Mouse (Mus musculus) frontal cortex, postnatal 10 days (tissue): ENCODE measurements at regions not wholly inside any gene's neighbourhood (a gene's known extent, or its start where the extent isn't known, plus 50 kb on each side); places are given as distances from the start of the nearest gene placed in this dataset.

ENCODE experiments used
- DNase-seq, 2 experiments: peaks; one replicate each; pipeline ENCODE4 v3.0.0; 2022; ENCODE audit warnings: low spot score in 2 of 2, mixed read lengths in 1 of 2

DNA sequence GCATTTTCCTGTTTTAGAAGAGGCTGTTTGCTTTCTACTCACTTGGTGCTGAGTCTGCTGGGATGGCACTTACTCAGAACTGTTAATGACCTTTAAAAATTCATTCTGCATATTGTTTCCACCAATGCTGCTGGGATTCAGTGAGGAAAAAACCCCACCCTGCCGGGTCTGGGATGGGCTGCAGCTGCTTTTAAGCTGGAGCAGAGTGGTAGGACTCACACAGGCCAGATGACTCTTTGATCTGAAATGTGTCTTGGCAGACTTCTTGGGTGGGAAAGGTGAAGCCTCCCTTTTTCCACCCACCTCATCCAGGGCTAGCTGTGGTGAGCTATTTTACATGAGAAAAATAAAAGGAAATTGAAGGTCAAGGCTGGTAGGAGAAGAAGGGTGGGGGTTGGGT, 56.4 kb upstream of the Ddhd1 start:
- DNase-seq: no peak

DNA sequence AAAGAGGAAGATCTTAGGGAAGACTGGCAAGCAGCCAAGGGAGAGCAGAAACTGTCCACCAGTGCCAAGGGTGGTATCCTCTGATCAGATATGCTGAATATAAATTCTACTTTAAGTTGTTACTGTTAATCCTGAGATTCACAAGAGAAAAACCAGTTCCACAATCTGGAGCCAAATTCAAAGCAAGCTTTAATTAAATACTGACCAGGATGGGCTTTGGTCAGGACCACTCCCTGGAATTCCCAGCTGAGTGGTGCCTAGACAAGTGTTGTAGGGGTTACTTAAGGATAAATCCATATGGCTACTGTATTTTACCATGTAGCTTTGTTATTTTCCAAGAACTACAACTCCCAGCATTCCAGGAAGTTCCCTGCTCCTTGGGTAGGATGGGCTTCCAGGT, 56.8 kb upstream of the Ddhd1 start:
- DNase-seq: no peak

DNA sequence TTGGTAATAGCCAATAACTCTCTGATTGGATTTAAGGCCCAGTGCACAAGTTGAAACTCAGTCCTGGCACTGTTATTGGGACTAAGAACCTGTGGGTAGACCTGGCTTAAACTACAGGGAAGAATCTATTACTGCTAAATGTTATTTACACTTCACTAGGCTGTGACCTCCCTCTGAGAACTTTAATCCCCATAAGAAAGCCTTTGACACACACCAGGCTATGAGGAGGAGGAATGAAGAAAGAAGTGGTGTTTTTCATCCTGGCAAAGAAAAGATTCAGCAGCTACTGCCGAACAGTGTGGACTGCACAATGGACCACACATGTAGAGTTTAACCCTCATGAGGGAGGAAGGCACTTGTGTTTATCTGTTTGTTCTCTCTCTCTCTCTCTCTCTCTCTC, 58.2 kb upstream of the Ddhd1 start:
- no peak for DNase-seq

DNA sequence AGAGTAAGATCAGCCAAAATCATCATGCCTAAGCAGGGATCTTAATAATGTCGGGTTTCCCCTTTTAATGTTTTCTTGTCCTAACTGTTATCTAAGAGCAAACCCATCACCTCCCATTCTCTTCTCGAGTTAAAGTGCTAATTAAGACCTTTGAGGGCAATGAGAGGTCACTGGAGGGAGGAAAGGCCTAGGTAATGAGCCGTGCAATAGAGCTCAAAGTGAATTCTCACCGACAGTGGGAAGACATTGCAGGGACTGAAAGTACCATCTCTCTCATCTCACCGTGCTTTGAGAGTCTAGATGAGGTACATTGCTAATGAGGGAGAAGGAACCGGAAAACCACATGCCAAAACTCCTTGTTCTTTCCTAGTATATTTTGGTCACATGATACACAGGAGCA, 64.9 kb upstream of the Ddhd1 start:
- no peak for DNase-seq

DNA sequence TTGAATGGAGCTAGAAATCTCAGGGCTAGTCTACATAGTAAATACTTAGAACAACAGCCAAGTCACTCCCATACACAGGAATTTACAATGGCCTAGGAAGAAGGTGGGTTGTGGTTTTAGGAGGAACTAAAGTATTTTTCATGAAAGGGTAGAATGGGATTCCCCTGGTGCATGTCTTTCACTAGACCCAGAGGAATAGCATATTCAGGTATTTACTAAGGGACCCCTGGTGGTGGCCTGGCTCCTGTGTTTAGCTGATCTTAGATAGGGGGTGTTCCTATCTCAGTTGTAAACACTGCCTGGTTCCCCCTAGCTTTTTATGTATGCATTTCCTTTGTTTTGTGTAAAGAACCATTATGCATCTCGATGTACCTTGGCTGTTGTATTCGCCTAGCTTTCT, 66.4 kb upstream of the Ddhd1 start:
- no peak for DNase-seq

DNA sequence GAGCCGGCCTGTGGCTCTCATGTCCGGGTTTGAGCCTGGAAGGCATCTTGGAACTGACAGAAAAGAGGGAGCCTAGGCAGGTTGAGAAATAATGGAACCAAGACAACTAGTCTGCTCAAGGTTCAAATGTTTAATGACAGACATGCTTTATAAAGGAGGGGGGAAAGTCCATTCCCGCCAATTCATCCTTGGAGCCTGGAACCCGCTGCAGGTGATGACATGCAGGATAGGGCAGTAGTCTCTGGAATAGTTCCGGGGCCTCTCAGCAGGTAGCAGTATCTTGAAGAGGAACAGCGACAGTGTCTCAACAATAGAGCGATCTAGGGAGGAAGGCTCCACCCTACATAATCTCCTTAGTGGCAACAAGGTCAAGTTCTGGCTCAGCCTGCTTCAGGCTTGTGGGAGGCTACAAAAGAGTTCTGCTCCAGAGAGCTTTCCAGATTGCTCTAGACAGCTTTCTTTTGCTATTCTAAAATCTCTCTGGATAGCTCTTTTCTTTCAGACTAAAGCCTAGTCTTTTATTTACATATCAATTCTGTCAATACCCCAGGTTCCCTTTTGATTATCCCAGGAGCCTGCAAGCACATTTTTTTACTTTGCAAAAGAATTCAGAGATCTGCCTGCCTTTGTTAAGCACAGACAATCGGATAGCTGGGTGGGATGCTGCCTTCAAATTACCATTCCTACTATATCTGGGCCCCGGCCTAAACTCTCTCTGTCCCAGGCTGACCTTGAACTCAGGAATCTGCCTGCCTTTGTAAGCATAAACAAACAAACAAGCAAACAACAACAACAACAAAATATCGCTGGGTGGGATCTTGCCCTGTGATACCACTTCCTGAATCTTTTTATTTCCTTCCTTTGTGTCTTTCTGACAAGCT, 76.8 kb upstream of the Ddhd1 start:
- no peak for DNase-seq

DNA sequence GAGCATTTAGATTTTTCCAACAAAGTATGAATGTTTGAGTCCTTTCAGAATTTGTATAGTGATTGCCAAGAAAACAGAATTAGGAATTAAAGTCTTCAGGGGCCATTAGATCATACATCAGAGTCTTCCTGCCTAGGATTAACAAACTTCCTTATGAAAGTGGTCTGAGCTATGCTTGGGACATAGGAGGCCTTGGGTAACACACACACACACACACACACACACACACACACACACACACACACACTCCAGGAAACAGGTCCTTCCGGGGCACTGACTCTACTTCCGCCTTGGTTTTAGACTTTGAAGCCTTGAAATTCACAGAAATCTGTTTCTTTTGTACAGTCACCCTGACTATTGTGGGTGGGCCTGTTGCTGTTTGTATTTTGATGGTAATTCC, 80.0 kb upstream of the Ddhd1 start:
- no peak for DNase-seq

DNA sequence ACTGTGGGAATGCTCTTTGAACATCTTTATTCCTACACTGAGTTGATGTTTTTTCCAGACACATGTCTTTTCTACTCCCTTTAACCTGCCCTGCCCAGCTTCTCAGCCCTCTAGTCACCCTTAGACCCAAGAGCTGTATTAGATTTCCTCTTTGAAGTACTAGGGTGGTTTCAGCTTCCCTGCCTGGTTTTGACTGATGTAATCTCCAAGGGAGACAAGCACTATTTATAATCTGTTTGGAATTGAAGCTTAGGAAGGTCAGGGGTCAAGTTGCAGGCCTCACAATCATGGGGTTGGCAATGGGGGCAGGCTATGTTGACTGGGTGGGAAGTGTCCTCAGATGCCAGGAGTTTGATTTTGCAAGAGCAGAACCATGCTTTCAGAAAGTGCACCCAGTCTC, 81.7 kb upstream of the Ddhd1 start:
- DNase-seq: no peak

DNA sequence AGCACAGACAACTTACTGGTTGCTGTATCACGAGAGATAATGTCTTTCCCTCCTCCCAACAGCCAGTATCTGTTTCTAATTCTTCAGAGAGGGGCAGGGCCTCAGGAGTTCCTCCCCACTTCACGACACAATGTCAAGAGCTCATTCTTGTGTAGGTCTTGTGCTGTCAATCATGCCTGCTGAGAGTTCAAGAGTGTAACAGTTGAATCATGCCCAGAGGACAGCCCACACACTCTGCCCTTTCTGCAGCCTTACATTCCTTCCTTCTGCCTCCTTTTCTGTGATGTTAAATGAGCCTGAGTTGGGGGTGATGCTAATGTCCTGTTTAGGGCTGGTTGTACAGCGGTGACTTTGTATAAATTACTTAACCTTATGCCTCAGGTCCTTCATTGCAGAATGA, 82.7 kb upstream of the Ddhd1 start:
- no peak for DNase-seq

DNA sequence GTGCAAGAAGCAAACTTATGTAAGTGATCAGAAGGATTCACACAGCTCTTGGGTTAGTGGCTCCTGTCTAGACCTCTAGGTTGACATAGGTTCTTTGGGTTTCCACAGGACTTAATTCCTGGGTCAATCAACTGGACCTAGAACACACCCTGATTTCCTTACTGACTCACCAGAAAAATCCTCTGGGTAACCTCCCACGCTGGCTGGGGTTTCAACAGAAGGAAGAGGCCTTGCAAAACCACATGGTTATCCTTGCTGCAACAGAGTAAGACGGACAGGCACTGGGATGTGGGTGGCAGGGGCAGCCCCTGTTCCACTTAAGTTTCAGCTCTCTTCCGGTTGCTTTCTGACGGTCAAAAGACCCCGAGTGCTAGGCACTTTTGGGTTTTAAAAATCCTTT, 88.2 kb upstream of the Ddhd1 start:
- DNase-seq: no peak

DNA sequence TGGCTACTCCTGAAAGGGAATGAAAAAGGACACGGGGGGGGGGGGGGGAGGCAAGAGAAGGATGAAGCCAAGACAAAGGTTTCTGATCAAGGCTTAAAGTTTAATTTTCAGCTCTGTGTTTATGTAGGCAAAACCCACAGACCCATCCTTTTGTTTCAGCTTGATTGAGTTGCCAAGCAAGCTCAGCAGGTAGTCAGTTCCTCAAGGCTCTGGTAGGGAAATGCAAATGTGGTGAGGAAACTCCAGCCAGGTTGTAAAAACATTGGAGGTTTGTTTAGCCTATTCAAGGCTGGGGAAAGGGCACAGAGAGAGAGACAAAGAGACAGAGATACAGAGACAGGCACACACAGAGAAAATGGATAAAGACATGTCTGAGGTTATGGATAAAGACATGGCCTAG, 99.4 kb upstream of the Ddhd1 start:
- DNase-seq: no peak

DNA sequence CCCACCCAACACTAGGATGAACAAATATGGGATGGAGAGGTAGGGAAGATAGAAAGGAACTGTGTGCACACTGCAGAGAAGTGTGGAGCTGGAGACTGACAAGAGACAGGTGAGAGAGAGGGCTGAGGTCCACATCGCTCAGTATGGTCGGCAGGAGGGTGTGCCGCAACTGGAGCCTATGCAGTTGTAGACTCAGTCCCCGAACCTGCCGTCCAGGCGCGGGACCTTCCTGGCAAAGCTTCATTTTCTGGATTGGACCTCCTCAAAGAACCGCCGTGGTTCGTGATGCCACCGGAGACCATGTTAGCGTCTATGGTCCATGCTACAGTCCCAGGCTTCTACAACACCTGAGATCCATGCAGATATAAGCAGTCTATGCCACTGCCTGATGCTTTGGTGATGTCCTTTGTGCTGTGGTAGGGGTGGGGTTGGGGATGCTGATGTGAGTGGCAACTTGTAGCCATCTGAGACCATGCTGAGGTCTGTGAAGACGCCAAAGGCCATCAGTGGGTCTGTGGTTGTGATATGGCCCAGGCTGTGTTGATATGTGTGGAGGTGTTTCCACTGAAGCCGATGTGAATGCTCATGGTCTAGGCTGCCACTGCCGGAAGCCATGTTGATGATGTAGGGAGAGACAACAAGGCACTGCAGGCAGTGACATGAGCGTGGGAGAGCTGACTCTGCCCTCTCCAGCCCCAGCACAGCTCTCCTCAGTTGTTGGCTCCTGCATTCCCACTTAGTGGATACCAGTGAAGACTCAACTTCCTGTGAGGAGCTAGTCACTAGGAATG, 103.1 kb upstream of the Ddhd1 start:
- DNase-seq: no peak

DNA sequence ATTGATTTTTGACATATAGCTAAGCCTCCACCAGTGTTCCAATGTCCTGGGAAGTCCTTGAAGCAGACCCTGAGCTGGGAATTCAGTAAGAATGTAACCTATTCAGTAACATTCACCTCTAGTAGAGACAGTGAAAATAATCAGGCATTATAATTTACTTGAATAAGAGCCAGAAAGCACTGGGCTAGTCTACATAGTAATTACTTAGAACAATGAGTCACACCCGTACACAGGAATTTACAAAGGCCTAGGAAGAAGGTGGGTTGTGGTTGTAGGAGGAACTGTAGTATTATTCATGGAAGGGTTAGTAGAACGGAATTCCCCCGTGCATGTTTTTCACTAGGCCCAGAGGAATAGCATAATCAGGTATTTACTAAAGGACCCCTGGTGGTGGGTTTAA, 106.3 kb upstream of the Ddhd1 start:
- DNase-seq: no peak

DNA sequence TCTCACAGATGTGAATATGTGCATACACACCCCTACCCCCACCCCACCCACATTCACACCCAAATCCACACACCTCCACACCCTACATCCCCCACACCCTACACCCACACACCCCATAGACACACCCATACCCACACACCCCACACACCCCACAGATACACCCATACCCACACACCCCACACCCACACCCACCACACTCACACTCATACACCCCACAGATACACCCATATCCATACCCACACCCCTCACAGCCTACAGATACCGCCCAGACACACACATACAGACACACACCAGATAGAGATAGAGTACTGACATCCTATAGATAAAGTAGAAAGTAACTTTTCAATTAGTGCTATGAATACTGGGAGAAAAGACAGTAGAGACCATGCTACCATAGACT, 108.6 kb upstream of the Ddhd1 start:
- DNase-seq: no peak

DNA sequence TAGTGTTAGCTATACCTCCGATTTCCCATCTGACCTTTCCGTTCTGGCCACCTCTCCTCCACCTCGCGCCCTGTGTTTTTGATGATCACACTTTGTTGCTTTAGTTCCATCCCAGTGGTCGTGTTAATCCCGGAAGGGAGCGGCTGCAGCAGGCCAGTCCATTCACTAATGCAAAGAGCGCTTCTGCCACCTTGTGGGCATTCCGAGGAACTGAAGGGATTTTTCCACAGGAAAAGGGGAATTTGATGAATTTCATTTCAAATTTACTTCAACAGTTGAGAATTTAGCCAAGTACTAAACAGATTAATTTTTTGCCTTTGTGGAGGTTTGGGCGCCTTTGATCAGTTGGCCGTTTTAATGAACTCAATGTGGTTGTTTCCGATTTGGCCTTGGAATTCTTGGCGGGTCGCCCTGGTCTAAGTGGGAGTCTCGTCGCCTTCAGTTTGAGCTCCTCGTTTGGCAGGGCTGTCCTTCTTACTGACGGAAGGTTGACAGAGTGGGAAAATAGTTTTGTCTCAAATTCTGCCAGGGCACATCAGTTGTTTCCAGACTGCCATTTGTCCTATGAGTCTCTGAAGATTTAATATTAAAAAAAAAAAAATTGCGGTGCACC, 114.8 kb upstream of the Ddhd1 start:
- peak; percentile 11 to 45 for DNase-seq

DNA sequence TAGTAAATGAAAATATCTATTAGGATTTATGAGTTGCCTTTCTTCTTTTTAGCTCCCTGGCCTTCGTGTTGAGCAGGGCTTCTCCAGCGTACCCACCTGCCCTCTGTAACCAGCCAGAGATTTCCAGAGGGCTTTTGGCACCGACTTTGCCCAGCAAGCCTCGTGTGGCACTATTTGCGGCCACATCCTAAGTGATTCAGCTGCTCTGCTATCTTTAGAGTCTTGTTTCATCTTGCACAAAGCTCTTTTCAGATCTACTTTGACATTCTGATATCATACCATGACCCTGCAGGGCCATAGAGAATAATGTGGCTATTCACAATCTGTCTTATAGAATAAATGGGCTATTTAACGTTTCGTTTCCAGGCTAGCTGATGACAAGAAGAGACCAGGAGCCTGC, 115.4 kb upstream of the Ddhd1 start:
- no peak for DNase-seq

DNA sequence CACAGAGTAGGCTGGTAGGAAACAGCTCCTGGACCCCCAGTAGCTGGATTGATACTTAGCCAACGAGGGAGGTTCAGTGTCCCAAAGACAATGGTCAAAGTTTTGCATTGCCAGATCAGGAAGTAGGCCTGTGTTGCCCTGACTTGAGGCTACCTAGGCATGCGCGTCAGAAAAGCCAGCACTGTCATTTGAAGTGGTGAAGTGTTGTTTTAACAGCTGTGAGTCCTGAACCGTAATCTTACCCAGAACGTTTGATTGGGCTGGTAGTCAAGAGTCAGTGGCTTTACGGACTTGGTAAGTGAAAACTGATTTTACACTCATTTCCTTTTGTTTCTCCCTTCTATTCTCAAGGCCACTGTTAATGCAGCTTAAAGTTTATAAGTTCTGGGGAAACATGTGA, 123.9 kb upstream of the Ddhd1 start:
- no peak for DNase-seq

DNA sequence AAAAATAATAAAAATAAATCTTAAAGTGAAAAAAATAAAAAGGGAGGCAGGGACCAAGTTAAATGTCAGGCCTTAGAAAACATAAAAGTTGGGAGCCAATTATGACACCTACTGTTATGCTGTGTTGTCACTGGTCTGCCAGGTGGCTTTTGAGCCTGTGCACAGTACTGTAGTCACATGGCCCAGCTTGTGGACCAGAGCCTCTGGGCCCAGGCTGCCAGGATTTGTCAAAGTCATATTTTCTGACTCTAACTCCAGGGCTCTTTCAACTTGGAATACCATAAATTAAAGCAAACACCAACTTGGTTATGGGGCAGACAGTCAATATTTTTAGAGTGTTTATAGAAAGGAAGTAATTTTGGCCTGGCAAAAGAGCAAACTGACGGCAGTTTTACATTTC, 137.0 kb upstream of the Ddhd1 start:
- DNase-seq: no peak

DNA sequence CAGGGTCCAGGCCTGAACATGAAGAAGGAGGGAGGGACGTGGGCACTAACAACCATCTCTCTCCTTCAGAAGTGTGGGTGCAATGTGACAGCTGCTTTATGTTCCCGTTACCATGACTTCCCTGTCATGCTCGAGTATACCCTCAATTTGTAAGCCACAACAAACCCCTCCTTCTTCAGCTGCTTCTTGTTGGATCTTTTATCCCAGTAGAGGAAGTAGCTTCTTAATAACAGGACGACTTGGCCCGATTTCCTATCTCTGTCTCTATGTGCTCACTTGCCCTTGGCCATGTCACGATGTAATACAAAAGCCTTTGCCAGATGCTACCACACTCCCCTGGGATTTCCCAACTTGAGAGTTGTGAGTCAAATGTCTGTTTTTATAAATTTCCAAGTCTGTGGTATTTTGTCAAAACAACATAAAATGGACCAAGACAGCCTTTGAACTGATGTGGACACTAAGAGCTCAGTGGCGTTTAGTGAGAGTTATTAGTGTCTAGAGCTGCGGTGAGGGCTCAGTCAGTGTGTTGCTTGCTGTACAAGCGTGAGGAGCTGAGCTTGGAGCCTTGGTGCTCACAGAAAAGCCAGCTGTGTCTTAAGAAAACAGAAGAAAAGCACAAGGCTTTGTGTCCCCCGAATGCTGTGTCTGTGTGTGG, 138.8 kb upstream of the Ddhd1 start:
- no peak for DNase-seq

DNA sequence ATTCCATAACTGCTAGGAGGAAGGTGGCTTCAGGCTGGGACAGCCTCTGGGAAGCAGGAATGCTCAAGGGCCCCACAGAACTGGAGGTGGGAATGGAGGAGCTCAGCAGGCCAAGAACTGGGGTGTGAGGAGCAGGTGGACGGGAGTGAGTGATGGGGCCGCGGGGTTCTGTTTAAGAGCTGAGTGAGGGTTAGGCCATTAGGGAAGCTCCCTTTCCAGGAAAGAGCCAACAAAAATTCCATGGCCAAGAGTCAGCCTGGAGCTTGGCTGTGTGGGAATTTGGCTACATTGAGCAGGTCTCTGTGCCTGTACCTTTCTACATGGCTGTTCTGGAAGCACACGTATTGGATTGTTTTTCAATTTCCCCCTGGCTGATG, 139.4 kb upstream of the Ddhd1 start:
- no peak for DNase-seq

DNA sequence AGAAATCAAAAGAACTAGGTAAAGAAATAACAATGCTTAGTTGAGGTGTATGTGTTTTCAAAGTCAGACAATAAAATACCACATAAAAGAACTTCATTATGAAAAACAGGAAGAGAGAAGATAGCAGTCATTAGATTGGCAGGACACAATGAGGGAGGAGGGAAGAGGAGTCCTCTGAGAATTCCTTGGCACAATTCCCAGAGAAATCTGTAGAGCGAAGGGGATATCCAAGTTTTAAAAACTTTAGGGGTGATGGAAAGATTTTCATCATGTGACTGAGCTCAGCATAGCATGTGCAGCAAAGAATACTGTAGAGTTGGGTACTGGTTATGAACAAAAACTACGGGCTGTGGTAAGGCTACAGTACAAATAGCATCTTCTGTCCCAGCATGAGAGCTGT, 141.3 kb upstream of the Ddhd1 start:
- DNase-seq: no peak

DNA sequence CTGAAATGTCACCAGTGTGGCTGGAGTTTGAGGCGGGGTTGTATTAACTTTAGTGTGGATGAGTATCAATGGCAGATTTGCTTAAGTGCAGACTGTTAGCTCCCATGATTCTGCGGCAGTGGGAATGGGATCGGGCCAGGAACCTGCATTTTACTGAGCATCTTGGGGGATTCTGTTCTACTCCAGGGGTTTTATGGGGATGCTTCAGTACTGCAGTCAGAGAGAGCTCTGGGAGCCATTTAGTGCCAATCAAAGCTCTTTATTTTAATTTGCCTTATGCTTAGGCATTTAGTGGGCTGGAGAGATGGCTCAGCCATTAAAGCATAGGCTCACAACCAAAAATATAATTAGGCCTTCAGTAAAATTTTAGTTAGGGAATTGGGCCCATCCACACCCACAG, 148.0 kb upstream of the Ddhd1 start:
- no peak for DNase-seq
